Mouse (Mus musculus) retina, postnatal 7 days (tissue): ENCODE measurements around the gene Gps1.
"Not testable (repeated sequence)": the region's sequence is repeated elsewhere in the genome, so short reads cannot be mapped to it uniquely, and the experiment has no call there.

Experiments
- DNase-seq: peaks from one replicate; pipeline ENCODE4 v3.0.0-alpha.2; 2012; ENCODE audit warnings: low read depth, low spot score

The Gps1 gene

DNA sequence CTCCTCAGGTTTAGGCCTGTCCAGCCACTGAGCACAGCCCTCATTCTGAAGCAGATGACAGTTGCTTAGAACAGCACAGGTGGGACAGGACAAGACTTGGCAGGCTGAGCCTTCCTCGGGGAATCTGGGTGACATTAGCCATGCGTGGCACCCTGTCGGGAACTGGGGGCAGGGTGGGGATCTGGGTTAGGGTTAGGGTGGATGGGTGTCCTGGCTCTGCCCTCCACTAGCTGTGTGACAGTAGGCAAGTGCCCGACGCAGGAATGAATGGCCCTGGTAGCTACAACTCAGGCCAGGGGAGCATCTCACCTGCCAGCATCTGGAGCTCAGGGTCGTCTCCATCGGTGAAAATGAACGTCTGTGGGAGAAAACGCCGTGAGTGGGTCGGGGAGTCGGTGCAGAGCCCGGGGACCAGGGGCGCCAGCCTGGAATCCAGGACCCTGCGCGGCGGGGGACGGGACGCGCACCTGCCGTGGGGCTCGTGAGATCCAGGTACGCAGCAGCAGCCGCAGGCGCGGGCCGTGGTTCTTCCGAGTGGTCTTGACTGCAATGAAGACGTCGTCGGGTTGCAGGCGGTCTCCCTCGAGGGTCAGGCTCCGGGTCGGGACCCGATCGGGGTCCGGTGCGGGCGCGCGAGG, 527 bp upstream of the Gps1 start:
- DNase-seq, result no peak

DNA sequence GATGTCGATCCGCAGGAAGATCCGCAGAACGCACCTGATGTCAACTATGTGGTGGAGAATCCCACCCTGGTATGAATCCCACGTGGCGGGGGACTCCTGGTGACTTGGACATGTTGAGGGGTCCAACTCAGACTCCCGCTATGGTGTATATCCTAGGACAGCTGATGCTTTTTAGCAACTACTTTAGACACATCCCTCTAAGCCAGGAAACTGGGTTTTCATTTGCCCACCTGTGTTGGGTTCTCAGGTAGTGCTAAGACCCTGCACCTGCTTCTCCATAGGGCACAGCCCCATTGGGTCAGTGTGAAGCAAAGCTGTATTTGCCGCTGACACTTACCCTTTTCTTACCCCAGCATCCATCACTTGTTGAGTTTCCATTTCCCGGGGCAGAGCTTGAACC, 1.1 kb downstream of the Gps1 start:
- no peak for DNase-seq

DNA sequence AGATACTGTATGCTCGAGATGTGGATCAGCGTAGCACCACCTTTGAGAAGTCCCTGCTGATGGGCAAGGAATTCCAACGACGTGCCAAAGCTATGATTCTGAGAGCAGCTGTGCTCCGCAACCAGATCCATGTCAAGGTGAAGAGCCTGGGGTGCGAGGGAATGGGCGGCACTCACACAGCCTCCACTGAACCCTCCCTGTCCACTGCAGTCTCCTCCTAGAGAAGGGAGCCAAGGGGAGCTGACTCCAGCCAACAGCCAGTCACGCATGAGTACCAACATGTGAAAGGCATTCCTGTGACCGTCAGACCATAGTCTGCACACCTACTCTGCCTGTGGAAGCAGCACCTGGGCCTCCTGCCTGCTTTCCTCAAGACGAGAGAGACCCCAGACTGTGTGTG, 4.4 kb downstream of the Gps1 start:
- DNase-seq, result not testable (repeated sequence)

DNA sequence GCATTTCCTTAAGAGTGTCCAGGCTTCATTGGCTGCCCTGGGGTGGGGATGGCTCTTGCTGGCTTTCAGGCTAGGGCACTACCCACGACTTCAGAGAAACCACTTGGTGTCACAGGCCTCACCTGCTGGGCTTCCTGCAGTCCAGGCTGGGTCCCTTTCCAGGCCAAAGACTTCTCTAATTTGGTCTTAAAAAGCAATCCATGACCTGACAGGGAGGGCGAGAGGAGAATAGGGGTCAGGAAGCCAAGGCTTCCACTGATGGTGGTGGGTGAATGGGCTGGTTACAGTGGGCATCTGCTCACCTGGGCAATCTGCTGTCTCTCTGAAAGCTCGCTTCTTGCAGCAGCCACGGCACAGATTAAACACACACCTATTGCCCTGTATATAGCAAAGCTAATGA, 5.3 kb downstream of the Gps1 start:
- no peak for DNase-seq

DNA sequence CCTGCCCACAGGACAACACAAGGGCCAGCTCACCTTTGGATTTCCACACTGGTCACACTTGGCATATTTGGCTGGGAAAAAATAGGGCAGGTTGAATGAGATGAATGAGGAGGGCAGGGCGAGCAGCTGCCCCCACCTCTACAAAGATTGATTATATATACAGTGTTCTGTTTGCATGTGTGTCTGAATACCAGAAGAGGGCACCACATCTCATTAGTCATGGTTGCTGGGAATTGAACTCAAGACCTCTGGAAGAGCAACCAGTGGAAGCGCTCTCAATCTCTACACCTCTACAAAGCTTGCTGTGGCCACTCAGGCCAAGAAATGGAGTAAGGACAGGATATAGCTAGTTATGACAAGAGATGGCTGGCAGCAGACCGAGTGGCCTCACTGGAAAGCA, 5.7 kb downstream of the Gps1 start:
- no peak for DNase-seq

DNA sequence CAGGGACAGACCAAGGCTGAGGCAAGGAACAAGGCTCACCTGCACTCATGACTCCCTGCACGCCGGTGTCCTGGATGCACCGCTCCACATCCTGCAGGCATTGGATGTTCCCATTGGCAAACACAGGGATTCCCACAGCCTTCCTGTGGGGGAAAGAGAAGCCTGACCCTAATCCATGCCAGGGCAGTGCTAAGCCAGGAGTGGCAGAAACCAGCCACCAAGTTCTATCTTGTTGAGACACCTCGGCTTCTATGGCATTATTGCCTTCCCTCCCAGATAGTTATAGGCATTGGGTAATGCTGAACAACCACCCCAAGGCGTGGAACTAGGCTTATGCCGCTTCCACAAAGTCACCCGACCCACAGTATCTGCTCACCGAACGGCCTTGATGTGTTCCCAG, 8.6 kb downstream of the Gps1 start:
- DNase-seq, result no peak

DNA sequence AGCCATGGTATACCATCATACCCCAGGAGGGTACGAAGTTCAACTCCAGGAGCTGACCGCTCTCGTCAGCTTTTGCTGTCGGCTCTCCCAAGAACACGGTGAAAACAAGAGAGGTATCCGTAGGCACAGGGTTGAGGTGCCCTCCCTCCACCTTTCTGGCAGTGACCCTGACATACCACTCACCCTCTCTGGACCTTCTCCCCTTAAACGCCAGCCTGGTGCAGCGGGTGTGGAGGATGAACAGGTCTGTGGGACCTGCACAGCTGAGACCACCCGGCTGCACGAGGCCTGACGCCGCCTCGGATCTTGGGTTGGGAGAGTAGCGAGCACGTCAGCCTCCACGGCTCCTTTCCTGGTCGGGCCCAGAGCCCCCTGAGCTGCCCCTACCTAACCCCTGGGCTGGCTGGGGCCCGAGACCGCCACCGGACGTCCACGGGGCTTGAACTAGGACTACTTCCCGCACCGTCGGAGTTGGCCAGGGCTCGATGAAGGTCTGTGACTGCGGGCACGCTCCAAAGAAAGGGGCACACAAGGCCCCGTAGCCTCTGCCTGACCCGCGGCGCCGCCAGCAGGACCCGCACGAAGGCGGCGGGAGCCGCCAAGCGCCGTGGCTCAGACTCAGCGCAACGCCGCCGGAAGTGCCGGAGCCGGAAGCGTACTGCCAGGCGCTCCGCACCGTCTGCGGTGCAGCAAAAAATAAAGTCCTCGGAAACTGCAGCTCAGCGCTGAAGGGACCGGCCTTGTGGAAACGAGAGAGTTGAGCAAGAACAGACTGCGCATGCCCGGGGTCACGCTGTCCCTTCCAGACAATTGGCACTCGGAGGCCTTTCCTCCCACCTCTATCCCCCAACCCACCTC, 11.9 kb downstream of the Gps1 start, which contains the start of gene Dus1l:
Gene Dus1l, minus strand, starts transcription at position 648 of the 858 bp plus-strand sequence.
- DNase-seq, result peak; percentile 96

DNA sequence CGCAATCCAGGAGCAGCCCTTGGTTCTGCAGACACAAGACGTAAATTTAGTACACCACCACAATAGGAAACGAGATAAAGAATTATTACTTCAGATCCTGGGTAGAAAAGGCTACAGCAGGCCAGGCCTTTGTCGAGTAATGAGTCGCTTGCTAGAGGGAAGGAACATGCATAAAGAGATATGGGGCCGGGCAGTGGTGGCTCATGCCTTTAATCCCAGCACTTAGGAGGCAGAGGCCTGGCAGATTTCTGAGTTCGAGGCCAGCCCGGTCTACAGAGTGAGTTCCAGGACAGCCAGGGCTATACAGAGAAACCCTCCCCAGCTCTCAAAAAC, 12.5 kb downstream of the Gps1 start:
- no peak for DNase-seq

DNA sequence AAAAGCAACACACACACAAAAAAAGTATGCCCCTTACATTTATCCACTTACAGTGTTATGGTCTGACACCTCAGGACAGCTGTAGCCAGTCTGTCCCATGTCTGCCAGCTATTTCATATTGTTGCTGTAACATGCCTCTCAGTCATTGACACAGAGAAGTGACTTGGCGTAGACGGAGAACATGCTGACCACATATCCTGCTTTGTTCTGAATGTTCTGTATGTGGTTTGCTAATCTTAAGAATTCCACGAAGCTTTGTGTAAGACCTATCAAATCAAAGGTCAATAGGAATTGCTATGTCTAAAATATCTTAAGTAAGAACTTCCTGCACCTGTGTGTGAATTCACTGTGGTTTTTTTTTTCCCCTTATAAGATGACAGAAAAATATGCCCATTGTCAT, 14.2 kb downstream of the Gps1 start:
- DNase-seq, result no peak

DNA sequence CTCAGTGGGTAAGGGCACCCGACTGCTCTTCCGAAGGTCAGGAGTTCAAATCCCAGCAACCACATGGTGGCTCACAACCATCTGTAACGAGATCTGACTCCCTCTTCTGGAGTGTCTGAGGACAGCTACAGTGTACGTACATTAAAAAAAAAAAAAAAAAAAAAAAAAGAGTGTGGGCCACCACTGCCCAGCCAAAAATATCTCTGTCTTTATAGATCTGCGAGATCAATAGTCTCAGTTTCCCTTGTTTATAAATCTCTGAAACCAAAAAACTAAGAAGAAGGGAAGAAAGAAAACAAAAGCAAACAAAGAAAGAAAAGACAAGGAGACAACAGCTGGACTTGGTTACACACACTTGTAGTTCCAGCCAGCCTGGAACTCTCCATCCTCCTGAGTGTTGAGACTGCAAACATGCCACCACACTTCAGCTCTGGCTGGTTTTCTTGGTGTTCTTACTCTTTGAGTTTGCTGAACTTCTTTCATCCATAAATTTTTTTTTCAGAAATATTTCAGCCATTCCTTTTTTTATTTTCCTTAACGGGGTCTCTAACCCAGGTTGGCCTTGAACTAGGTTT, 15.3 kb downstream of the Gps1 start:
- no peak for DNase-seq

DNA sequence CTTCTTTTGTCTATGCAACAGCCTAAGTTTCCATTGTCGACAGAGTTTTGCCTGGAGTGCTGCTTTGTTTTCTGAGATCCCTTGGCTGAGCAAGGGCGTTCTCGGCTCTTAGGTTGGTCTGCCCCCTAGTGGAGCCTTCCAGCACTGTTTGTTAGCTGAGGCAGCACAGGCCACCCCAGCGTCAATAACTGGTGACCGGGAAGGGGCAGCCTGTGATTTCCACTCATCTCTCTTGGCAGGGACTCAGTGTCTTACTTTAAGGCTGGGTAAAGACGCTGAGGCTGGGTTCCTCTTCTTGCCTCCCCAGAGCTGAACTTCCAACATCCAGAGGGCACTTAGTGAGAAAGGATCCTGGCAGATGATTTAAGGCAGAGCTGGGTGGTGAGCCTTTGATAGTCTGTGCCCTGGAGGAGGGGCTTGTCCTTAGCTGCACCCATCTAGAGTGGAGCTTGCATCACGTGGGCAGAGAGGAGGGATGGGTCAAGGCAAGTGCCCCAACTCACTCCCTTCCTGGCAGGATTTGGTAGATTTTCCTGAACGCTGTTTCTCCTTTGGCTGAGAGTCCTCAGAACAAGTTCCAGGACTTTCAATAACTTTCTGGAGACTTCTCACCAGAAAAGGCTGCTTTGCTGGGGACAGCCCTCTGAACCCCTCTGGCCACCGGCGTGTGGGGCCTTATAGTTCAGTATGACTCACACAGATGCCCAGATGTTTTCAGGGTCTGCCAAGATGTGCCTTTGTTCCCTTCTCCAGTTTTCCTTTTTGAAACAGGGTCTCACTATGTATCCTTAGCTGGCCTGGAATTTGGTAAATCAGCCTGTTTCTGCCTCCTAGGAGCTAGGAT, 16.2 kb downstream of the Gps1 start:
- DNase-seq, result peak; percentile 80

DNA sequence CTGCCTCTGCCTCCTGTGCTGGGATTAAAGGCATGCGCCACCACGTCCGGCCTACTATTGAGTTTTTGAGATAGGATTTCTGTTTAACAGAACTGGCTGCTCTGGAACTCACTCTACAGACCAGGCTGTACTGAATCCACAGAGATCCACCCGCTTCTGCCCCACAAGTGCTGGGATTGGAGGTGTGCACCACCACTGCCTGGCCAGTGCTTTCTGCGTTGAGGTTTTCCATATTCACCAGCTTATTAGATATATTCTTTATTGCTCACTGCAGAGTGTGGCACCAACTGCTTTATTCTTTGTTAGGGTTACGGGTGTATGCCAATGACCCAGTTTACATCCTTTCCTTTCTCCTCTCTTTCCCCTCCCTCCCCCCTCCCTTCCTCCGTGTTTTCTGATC, 20.2 kb downstream of the Gps1 start:
- DNase-seq, result no peak

DNA sequence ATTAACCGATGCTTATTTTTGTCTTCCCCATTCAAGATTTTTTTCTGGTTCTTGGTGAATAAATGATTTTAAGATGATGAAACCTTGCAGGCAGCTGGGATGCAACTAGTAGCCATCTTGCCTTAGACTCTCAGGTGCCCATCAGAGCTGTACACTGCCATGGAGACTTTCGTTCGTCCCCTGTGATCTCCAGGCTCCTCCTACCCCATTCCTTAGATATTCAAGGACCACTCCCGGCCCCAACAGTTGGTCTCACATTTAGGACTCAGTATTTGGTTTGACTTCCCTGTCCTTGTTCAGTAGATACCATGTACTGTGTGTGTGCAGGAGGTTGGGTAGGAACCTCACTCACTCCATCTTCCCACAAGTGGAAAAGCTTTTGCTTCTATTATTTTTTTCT, 20.7 kb downstream of the Gps1 start:
- no peak for DNase-seq

DNA sequence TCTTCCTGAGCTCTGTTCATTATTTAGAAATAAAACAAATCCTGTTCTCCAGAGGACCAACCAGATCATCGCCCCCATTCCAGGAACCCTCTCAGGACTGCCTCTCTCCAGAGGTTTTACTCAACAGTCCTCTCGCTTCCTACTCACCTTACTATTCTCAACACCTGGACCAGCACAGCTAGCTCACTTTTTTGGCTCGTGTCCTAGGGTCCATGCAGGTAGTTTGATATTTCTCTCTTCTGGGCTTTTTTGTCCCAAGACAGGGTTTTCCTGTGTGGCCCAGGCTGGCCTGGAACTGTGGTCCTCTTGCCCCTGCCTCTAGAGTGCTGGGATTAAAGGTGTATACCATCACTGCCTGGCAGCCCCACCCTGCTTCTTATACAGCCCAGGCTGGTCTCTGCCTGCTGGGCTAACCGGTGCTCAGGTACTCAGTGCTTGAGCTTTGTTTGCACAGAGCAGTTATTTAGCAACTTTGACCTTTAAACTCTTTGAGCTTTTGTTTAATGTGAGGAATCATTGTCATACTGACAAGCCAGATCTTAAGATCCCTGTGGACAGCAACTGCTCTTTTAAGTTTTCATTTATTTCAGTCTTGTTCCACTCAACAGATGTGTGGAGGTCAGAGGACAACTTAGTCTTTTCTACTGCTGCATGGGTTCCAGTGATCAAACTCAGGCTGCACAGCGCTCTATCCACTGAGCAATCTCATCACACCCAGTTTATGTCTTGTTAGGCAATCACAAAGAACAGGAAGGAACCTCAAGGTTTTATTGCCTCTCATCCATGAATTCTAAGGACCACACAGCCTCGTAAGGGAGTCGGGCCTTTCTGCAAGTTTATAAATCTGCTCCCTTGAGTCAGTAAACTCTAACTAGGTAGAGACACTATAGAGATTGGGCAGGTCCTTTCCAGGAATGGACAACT, 21.6 kb downstream of the Gps1 start:
- DNase-seq, result no peak

DNA sequence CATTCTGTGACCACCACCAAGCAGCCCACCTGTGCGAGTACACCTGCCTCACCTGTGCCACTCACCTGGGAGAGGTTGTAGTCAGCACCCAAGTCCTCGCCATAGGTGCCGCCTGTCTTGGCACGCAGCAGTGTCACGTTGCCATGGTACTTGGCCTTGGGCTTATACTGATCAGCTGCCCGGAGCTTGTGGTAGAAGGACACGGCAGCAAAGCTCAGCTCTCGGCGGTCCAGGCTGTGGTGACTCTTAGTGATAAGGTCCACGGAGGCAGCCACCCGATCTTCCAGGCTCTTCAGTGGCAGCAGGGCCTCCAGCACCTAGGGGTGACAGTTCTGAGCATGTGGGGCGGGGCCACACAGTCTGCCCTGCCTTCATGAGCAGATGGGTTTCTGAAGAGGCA, 23.9 kb downstream of the Gps1 start:
- DNase-seq, result no peak

DNA sequence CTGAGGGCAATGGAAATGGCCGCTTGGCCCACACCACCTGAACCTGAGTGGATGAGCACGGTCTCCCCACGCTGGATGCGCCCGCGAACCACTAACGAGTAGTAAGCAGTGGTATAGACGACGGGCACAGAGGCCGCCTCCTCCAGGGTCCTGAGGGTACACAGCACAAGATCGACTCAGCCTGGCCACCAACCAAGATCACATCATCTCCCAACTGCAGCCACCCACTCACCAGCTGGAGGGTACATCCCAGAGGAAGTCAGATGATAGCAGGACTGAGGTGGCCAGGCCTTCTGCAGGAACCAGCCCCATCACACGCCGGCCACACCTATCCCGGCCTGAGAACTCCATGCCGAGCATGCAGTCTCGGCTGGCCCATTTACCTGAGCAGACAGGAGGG, 28.0 kb downstream of the Gps1 start:
- DNase-seq, result no peak

DNA sequence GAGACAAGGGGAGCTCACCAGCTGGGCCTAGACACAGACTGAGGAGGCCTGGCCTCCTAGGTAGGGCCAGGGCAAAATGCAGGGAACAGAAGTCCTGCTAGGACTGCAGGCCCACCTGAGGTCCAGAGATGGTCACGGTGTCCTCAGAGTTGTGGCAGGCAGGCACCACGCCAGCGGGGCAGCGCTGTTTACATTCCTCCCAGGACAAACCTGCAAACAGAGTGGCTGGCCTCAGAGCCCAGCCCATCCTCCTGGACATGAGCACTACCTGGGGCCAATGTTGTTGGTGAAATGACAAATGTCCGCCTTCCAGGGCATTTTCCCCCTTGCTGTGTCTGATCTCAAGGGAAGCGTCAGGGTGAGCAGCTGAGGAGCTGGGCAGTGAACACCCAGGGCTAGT, 33.3 kb downstream of the Gps1 start:
- no peak for DNase-seq

DNA sequence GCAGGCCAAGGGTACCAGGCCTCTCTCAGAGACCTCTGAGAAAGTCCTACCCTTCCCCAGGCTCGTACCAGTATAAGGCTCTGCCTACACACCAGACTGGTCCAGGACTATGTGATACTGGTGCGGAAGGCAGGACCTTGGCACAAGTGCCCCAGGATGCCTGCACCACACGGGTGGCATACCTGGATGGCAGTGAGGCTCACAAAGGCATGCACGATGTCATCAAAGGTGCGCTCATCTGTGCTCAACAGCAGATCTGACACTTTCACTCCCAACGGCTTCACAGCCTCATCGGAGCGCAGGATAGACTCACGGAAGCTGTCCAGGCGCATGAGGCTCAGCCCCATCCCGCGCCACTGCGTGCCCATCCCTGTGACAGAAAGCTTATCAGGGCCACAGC, 34.2 kb downstream of the Gps1 start:
- no peak for DNase-seq

DNA sequence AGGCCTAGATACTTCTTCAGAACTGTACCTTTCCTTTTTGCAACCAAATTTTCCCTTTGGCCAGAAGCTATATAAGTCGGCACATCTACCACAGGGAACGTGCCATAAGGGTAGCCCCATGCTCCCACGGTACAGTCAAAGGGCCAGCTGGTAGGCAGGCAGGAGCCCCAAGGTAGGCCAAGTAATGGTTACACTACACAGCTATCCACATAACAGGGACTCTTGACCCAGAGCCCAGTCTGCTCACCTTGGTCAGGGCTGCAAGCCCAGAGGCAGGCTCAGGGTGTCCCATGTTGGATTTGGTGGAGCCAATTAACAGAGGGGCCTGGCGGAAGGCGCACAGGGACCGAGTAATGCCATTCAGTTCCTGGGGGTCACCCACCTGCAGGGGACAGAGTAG, 35.5 kb downstream of the Gps1 start:
- DNase-seq, result no peak

DNA sequence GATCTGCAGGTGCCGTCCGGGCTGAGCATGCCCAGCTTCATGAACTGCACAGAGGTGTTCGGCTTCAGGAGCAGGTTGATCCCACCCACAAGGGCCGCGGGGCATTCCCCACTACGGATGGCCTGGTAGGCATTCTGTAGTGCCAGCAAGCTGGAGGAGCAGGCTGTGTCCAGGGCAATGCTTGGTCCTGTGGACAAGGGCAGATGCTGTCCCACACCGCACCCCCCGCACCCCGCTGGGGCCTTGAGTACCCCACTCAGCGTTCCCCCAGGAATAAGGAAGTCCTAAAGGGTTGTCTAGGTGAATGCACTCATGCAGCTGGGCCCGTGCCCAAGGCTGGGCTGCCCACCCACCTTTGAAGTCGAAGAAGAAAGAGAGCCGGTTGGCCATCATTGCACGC, 36.5 kb downstream of the Gps1 start:
- no peak for DNase-seq
